In the genomic region with DNA sequence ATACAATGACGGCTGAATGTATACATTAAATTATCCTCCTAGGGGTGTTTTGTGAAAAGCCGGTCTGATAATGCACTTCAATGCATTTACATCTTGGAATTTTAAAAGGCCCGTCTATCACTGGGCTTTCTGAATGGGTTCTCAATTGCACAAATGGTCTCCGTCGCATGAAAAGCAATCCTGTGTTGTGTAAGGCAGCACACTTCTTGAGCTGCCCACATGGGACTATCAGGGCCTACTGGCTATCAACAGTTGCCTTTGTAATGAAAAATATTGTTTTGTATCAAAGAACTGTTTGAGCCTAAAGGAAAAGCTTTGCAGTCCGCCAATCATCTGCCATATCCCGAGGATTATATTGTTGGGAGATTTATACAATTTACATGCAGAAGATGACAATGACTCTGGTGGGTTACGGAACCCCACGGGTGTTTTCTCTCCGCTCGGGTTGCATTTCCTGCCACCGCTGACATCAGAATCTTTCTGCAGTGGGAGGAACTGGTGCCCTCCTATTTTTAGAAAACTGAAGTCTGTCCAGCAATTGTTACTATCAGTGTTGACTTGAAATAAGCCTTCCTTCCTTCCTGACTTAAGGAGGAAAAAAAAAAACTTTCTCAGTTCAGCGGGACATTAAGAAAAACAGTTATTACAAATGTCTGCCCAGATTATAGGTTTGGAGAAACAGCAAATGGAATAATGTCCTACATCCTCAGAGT, we compare ENCODE assay signal across 9 mouse cellular contexts.
A peak's percentile ranks its signal among the peaks of the same experiment; 100 is the strongest.
DNase-seq lines count a peak whose midpoint lies in the region; ATAC-seq and TF ChIP-seq lines count a peak whose summit lies in the region.
"Had no signal": no experiment of that assay in that cellular context is flagged by ENCODE, and none has a peak within 500 bp of the region (broad histone marks: within the 10 kb centered on the region; RNA-seq: fewer than 3 reads in every experiment).

No protein-coding gene starts in this region.

- no peaks in the 10 kb centered on the region for H3K9me3 ChIP-seq in forebrain, embryonic 14.5 days (replicated peaks; ENCODE audit: control insufficient read depth, low read length)
- H3K9me3 ChIP-seq in forebrain, embryonic 12.5 days = no peaks in the 10 kb centered on the region
- no peaks in the 10 kb centered on the region for H3K9me3 ChIP-seq in kidney, postnatal 0 days (replicated peaks; ENCODE audit: low read length)
- H3K9me3 ChIP-seq: limb, embryonic 10.5 days had no signal

- H3K27ac ChIP-seq in forebrain, embryonic 14.5 days (ENCODE audit: low read depth, low read length) = no peak overlapping the region
- H3K27ac ChIP-seq in forebrain, embryonic 12.5 days = no peak overlapping the region
- H3K27ac ChIP-seq in kidney, postnatal 0 days = no peak overlapping the region
- H3K27ac ChIP-seq: limb, embryonic 10.5 days had no signal

- WGBS in forebrain, embryonic 14.5 days = 51% methylated on average over 13 of the region's 13 CpGs
- WGBS in forebrain, embryonic 12.5 days = 46% methylated on average over 13 of the region's 13 CpGs
- whole genome bisulfite sequencing in kidney, postnatal 0 days = 59% methylated on average over 13 of the region's 13 CpGs

- no peak overlapping the region for H3K4me2 ChIP-seq in forebrain, embryonic 14.5 days (ENCODE audit: low read length)
- no peak overlapping the region for H3K4me2 ChIP-seq in forebrain, embryonic 12.5 days
- H3K4me2 ChIP-seq in kidney, postnatal 0 days (ENCODE audit: low read length) = no peak overlapping the region

- peaks cover 3% of the 10 kb centered on the region; the same call in 1 of the 2 replicates for H3K4me1 ChIP-seq in forebrain, embryonic 14.5 days (ENCODE audit: control insufficient read depth, insufficient read depth, low read length)
- H3K4me1 ChIP-seq in forebrain, embryonic 12.5 days = 0 out of 2 replicates have a peak, but pooled peaks cover 10% of the 10 kb centered on the region
- no peaks in the 10 kb centered on the region for H3K4me1 ChIP-seq in kidney, postnatal 0 days (replicated peaks; ENCODE audit: insufficient read depth, low read length)
- H3K4me1 ChIP-seq: limb, embryonic 10.5 days had no signal

- no peak overlapping the region for H3K4me3 ChIP-seq in forebrain, embryonic 14.5 days (ENCODE audit: low read depth, low read length)
- H3K4me3 ChIP-seq in forebrain, embryonic 12.5 days (replicated peaks) = no peak overlapping the region
- H3K4me3 ChIP-seq in kidney, postnatal 0 days (replicated peaks; ENCODE audit: low read depth, low read length) = no peak overlapping the region
- H3K4me3 ChIP-seq: limb, embryonic 10.5 days had no signal

- H3K27me3 ChIP-seq in forebrain, embryonic 14.5 days (replicated peaks; ENCODE audit: control insufficient read depth, insufficient read depth, low read length) = no peaks in the 10 kb centered on the region
- H3K27me3 ChIP-seq in forebrain, embryonic 12.5 days = no peaks in the 10 kb centered on the region
- no peaks in the 10 kb centered on the region for H3K27me3 ChIP-seq in kidney, postnatal 0 days (ENCODE audit: insufficient read depth, low read length)

- no peak for TF ChIP-seq CTCF in kidney, postnatal 0 days (IDR thresholded peaks at IDR 0.05; ENCODE audit: low read depth)

- no peaks in the 10 kb centered on the region for H3K36me3 ChIP-seq in forebrain, embryonic 14.5 days (ENCODE audit: control insufficient read depth, insufficient read depth, low read length)
- no peaks in the 10 kb centered on the region for H3K36me3 ChIP-seq in forebrain, embryonic 12.5 days (replicated peaks)
- H3K36me3 ChIP-seq in kidney, postnatal 0 days (ENCODE audit: insufficient read depth, low read length) = no peaks in the 10 kb centered on the region
- H3K36me3 ChIP-seq: limb, embryonic 10.5 days had no signal

- H3K9ac ChIP-seq in forebrain, embryonic 14.5 days (ENCODE audit: low read length) = no peak overlapping the region
- no peak overlapping the region for H3K9ac ChIP-seq in forebrain, embryonic 12.5 days
- H3K9ac ChIP-seq in kidney, postnatal 0 days (ENCODE audit: low read depth, low read length) = no peak overlapping the region

- peak; percentile 20 for DNase-seq in forebrain, embryonic 14.5 days (ENCODE audit: low spot score)
- peak; percentile 56 to 68 for DNase-seq in heart, adult 9 months (ENCODE audit: low spot score in 2 of 2)
- peak; percentile 61 for DNase-seq in kidney, postnatal 0 days (ENCODE audit: low spot score)
- DNase-seq in urinary bladder, postnatal 25 days (ENCODE audit: low spot score) = no peak
- no peak for DNase-seq in cerebellum, adult 18-20 months
- no peak for DNase-seq in embryo, embryonic 10.5 days (ENCODE audit: low spot score)

- no peak for ATAC-seq in forebrain, embryonic 14.5 days
- ATAC-seq in forebrain, embryonic 12.5 days (ENCODE audit: low FRiP score) = no peak
- ATAC-seq in kidney, postnatal 0 days (replicated peaks; ENCODE audit: low FRiP score, low read depth) = no peak
- ATAC-seq in megakaryocyte progenitor cell, adult 5-6 weeks (replicated peaks; ENCODE audit: poor library complexity) = peak; percentile 68

Comparison
In these comparisons a context has a peak if more than half of its experiments do, and no peak if none do; other contexts are left out.
1. DNase-seq: peak in forebrain, embryonic 14.5 days (single experiment), heart, adult 9 months (2 of 2) and kidney, postnatal 0 days (single experiment); none in urinary bladder, postnatal 25 days (single experiment), cerebellum, adult 18-20 months (0 of 2) and embryo, embryonic 10.5 days (single experiment).